Mouse (Mus musculus): ENCODE data around the gene P3h4. TPM values are rescaled to one million over a fixed set of nuclear protein-coding genes. Genes with fewer than 3 reads are reported as not detected.
A peak's percentile ranks its signal among the peaks of the same experiment; 100 is the strongest.

P3h4 gene
- total and polyA plus RNA-seq, 3 experiments, result not detected

DNA sequence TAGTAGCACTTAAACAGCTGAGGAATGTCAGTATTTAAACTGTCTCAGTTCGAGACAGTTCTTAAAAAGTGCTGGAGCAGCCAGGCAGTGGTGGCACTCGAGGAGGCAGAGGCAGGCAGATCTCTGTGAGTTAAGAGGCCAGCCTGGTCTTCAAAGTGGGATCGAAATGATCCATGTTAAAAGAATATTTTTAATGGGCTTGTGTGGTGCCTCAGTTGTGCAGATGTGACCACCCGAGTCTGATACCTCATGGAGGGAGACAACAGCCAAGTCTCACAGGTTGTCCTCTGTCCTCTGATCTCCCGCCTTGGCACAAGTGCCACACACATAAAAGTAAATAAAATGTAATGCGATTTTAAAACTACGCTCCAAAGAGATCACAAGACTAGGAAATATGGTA, 16.1 kb downstream of the P3h4 start:
- no peak overlapping the region for H3K9ac ChIP-seq (ENCODE audit: insufficient read depth, low read depth)
- no peak overlapping the region for H3K4me2 ChIP-seq (ENCODE audit: insufficient read depth, low read depth, poor library complexity, severe bottlenecking)
- peaks cover 19 to 32% of the 10 kb centered on the region in 2 experiments for H3K4me1 ChIP-seq (ENCODE audit: control insufficient read depth in 1 of 2, insufficient read depth in 2 of 2)
- no peak for TF ChIP-seq POLR2A (IDR thresholded peaks at IDR 0.05; ENCODE audit: low read depth, low read length)
- no peak for TF ChIP-seq EP300 (IDR thresholded peaks at IDR 0.05; ENCODE audit: low read length)
- TF ChIP-seq CHD1 (IDR thresholded peaks at IDR 0.05; ENCODE audit: low read depth, low read length), result no peak
- TF ChIP-seq UBTF (IDR thresholded peaks at IDR 0.05; ENCODE audit: low read depth, low read length), result no peak
- no peak for TF ChIP-seq ZNF384 (IDR thresholded peaks at IDR 0.05; ENCODE audit: low read depth, low read length)
- TF ChIP-seq SMC3 (IDR thresholded peaks at IDR 0.05; ENCODE audit: low read depth, low read length), result no peak
- no peak for TF ChIP-seq ELF1 (IDR thresholded peaks at IDR 0.05; ENCODE audit: low read depth, low read length)
- TF ChIP-seq MEF2A (IDR thresholded peaks at IDR 0.05; ENCODE audit: borderline replicate concordance, low read depth, low read length), result no peak
- no peak for TF ChIP-seq MAZ (IDR thresholded peaks at IDR 0.05; ENCODE audit: low read depth, low read length)
- TF ChIP-seq ZKSCAN1 (IDR thresholded peaks at IDR 0.05; ENCODE audit: borderline replicate concordance, low read depth, low read length), result no peak
- TF ChIP-seq GABPA (IDR thresholded peaks at IDR 0.05; ENCODE audit: insufficient replicate concordance, low read depth, low read length), result no peak
- no peaks in the 10 kb centered on the region for H3K36me3 ChIP-seq (replicated peaks in 1 of 2; ENCODE audit: control insufficient read depth in 1 of 2, insufficient read depth in 1 of 2, low read length in 1 of 2)
- H3K27ac ChIP-seq (ENCODE audit: insufficient read depth, low read depth), result no peak overlapping the region
- dilution Hi-C loops (cut with MboI; ENCODE audit: extremely low pct_ligation_motif_present, extremely low pct_unique_long_range_greater_than_20kb, low sequenced_read_pairs), result no loop called here
- in situ Hi-C loops (cut with MboI; ENCODE audit: low pct_ligation_motif_present, low pct_unique_long_range_greater_than_20kb, low sequenced_read_pairs), result no loop called here
- no peak overlapping the region for H3K4me3 ChIP-seq (replicated peaks in 1 of 3; ENCODE audit: low read depth in 2 of 3, low read length in 2 of 3, poor library complexity in 1 of 3)
- peaks cover 87% of the 10 kb centered on the region for H3K27me3 ChIP-seq (replicated peaks)
- no peak for DNase-seq (ENCODE audit: extremely low read depth)
- H3K79me2 ChIP-seq (replicated peaks; ENCODE audit: control insufficient read depth, extremely low read depth, insufficient read depth, poor library complexity, severe bottlenecking), result no peaks in the 10 kb centered on the region
- H3K9me3 ChIP-seq (replicated peaks; ENCODE audit: low read length), result no peaks in the 10 kb centered on the region

DNA sequence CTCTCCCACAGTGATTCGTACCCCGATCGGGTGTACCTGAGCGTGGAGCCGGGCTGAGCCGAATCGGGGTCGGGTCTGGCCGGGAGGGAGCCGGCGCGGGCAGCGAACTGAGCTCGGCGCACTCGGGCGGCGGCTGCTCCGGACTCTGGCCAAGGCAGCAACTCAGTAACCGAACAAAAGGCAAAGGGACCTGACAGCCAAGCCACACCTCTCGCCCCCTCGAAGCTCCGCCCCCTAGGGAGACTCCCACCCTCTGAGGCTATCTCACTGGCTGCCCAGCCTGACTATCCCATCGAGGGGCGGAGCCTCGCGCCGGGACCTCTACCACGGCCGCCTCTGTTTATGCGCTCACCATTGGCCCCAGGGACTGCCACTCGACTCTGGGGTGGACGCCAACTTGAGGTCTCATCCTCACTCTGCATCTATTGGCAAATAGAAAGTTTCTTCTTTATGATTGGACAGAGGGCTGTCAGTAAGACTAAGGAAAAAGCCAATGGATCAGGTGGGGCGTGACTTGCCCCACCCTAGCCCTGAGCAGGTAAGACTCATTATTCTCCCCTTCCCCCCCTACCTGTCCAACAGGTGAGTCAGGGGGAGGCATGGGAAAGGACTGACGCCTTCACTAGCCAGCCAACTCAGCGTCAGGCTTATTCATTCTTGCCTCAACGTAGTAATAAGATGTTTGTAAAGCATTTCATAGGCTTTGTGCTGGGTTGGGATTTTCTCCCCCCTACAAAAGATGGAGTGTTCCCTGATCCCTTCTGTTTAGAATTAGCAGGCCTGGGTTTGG, 16.8 kb downstream of the P3h4 start, which contains the start of gene Jup:
Gene Jup (minus strand): TSS at position 164 of the 790 bp plus-strand sequence.
- H3K4me1 ChIP-seq (ENCODE audit: control insufficient read depth in 1 of 2, insufficient read depth in 2 of 2), result peaks cover 22 to 39% of the 10 kb centered on the region in 2 experiments
- H3K27ac ChIP-seq (ENCODE audit: insufficient read depth, low read depth), result no peak within 1 kb of the TSS
- dilution Hi-C loops (cut with MboI; ENCODE audit: extremely low pct_ligation_motif_present, extremely low pct_unique_long_range_greater_than_20kb, low sequenced_read_pairs) (no loop called here), in situ Hi-C loops (cut with MboI; ENCODE audit: low pct_ligation_motif_present, low pct_unique_long_range_greater_than_20kb, low sequenced_read_pairs) (no loop called here)
- peaks cover 90% of the 10 kb centered on the region for H3K27me3 ChIP-seq (replicated peaks)
- no peaks in the 10 kb centered on the region for H3K36me3 ChIP-seq (replicated peaks in 1 of 2; ENCODE audit: control insufficient read depth in 1 of 2, insufficient read depth in 1 of 2, low read length in 1 of 2)
- no peaks in the 10 kb centered on the region for H3K79me2 ChIP-seq (replicated peaks; ENCODE audit: control insufficient read depth, extremely low read depth, insufficient read depth, poor library complexity, severe bottlenecking)
- peak; percentile 97 for DNase-seq (ENCODE audit: extremely low read depth)
- no peaks in the 10 kb centered on the region for H3K9me3 ChIP-seq (replicated peaks; ENCODE audit: low read length)
- peak within 1 kb of the TSS; percentile 1 to 60 (median 26) for H3K4me3 ChIP-seq (replicated peaks in 1 of 3; ENCODE audit: low read depth in 2 of 3, low read length in 2 of 3, poor library complexity in 1 of 3)
- no peak within 1 kb of the TSS for H3K9ac ChIP-seq (ENCODE audit: insufficient read depth, low read depth)
- peak within 1 kb of the TSS; percentile 69 for H3K4me2 ChIP-seq (ENCODE audit: insufficient read depth, low read depth, poor library complexity, severe bottlenecking)
- TF ChIP-seq ZC3H11A (IDR thresholded peaks at IDR 0.05; ENCODE audit: low read depth, low read length), result no peak
- TF ChIP-seq IRF4 (IDR thresholded peaks at IDR 0.05; ENCODE audit: low read depth, low read length), result peak; percentile 50; the same call in 1 of the 2 replicates
- TF ChIP-seq POLR2AphosphoS2 (IDR thresholded peaks at IDR 0.05; ENCODE audit: low read depth, low read length), result no peak
- no peak for TF ChIP-seq CHD1 (IDR thresholded peaks at IDR 0.05; ENCODE audit: low read depth, low read length)
- 0 out of 2 replicates have a peak, but pooled peaks have one; percentile 32 for TF ChIP-seq MEF2A (IDR thresholded peaks at IDR 0.05; ENCODE audit: borderline replicate concordance, low read depth, low read length)
- TF ChIP-seq ZKSCAN1 (IDR thresholded peaks at IDR 0.05; ENCODE audit: borderline replicate concordance, low read depth, low read length), result no peak
- no peak for TF ChIP-seq JUN (IDR thresholded peaks at IDR 0.05; ENCODE audit: insufficient read depth, low read depth, low read length)
- TF ChIP-seq USF1 (IDR thresholded peaks at IDR 0.05; ENCODE audit: low read depth, low read length), result no peak
- no peak for TF ChIP-seq USF2 (conservative IDR thresholded peaks at IDR 0.05; ENCODE audit: low read depth, low read length)
- TF ChIP-seq POLR2A (IDR thresholded peaks at IDR 0.05; ENCODE audit: low read depth, low read length), result peak; percentile 77
- TF ChIP-seq ZNF384 (IDR thresholded peaks at IDR 0.05; ENCODE audit: low read depth, low read length), result no peak
- TF ChIP-seq UBTF (IDR thresholded peaks at IDR 0.05; ENCODE audit: low read depth, low read length), result peak; percentile 82
- no peak for TF ChIP-seq SIN3A (IDR thresholded peaks at IDR 0.05; ENCODE audit: low read length)
- peak; percentile 67; the same call in 1 of the 2 replicates for TF ChIP-seq TCF12 (IDR thresholded peaks at IDR 0.05; ENCODE audit: low read depth, low read length)
- peak; percentile 29; the same call in 1 of the 2 replicates for TF ChIP-seq NELFE (IDR thresholded peaks at IDR 0.05; ENCODE audit: low read depth, low read length)
- TF ChIP-seq EP300 (IDR thresholded peaks at IDR 0.05; ENCODE audit: low read length), result no peak
- TF ChIP-seq RAD21 (IDR thresholded peaks at IDR 0.05; ENCODE audit: low read depth, low read length), result no peak
- TF ChIP-seq BHLHE40 (IDR thresholded peaks at IDR 0.05; ENCODE audit: low read depth, low read length), result 0 out of 2 replicates have a peak, but pooled peaks have one; percentile 11
- TF ChIP-seq E2F4 (IDR thresholded peaks at IDR 0.05; ENCODE audit: insufficient replicate concordance, low read depth, low read length), result no peak
- peak; percentile 59; the same call in 1 of the 2 replicates for TF ChIP-seq NRF1 (IDR thresholded peaks at IDR 0.05; ENCODE audit: low read depth, low read length)
- no peak for TF ChIP-seq RCOR1 (conservative IDR thresholded peaks at IDR 0.05; ENCODE audit: low read depth, low read length)
- peak; percentile 87 for TF ChIP-seq CHD2 (IDR thresholded peaks at IDR 0.05; ENCODE audit: low read length)
- no peak for TF ChIP-seq ETS1 (conservative IDR thresholded peaks at IDR 0.05; ENCODE audit: low read depth, low read length)
- TF ChIP-seq TBP (conservative IDR thresholded peaks at IDR 0.05; ENCODE audit: low read depth, low read length), result 0 out of 2 replicates have a peak, but pooled peaks have one; percentile 51
- TF ChIP-seq JUND (conservative IDR thresholded peaks at IDR 0.05; ENCODE audit: low read depth, low read length), result no peak
- peak; percentile 43; the same call in 1 of the 2 replicates for TF ChIP-seq ELF1 (IDR thresholded peaks at IDR 0.05; ENCODE audit: low read depth, low read length)
